Mouse (Mus musculus) left cerebral cortex, adult 9 months (tissue): Measurements from ENCODE around the gene Galnt16.

ENCODE experiments used
- DNase-seq, 2 experiments: peaks; one replicate each; pipeline ENCODE4 v3.0.0; 2022; ENCODE audit warnings: low spot score in 2 of 2

Gene Galnt16

DNA sequence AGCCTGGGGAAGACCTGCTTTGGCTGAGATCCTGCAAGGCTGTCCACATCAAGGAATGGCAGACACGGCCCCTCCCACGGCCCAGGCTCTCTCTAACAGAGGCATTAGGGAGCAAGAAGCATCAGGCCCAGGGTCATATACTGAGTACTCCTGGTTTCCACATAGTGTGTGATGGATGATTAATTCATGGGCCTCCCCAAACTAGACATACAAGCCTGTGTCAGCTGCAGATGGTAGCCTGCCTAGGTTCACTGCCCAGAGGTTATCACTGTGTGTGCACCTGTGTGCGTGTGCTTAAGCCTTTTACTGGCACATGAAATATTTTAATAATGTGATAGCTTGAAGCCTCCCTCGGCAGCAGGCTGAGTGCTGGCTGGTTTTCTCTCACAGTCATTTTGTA, 77.9 kb downstream of the Galnt16 start:
- no peak for DNase-seq

GRCm38 (mm10) chr12:80598236-80598635, 80.2 kb downstream of the Galnt16 start:
- no peak for DNase-seq

- DNase-seq: peak in 1 of 2 experiments; percentile 50
These were observed 80.7 kb downstream of the Galnt16 start for GRCm38 (mm10) chr12:80598756-80599155.

GRCm38 (mm10) chr12:80601597-80602269, 83.7 kb downstream of the Galnt16 start:
- DNase-seq: no peak

DNA sequence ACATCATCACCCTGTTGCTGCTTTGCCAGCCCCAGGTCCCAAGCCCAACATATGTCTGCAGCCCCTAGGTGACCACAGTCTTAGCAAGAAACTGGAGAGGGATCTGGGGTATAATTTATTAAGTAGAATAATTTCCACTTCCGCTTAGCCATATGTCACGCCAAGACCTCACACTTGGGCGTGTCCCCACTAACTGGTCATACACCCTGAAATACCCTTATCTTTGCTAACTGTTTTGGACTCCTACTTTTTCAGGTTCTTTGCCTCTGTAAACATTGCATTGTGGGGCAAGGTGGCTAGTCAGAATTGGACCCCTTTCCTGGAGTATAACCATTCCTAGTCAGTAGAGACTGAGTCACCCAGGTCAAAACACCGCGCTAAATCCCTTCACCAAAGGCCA, 84.4 kb downstream of the Galnt16 start:
- DNase-seq: no peak

DNA sequence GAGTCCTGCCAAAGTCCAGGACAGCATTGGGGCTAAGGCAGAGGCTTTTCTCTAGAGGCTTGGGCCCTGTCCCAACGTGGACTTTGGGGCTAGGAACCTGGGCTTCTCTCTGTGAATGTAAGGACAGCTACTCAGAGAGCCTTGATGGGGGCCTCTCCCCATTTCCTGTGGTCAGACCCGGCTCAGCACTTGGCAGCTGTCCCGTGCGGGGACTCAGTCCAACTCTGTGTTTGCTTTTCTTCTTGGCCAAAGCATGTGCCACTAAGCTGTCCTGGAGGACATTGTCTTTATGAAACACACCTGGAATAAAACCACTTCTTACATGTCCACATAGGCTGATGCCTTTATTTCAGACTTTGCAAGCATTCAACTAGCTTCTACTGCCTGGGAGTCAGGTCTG, 85.5 kb downstream of the Galnt16 start:
- no peak for DNase-seq

GRCm38 (mm10) chr12:80604218-80604617, 86.1 kb downstream of the Galnt16 start:
- DNase-seq: peak in 1 of 2 experiments; percentile 32

- no peak for DNase-seq
These were observed 90.5 kb downstream of the Galnt16 start for GRCm38 (mm10) chr12:80608576-80608975.

DNA sequence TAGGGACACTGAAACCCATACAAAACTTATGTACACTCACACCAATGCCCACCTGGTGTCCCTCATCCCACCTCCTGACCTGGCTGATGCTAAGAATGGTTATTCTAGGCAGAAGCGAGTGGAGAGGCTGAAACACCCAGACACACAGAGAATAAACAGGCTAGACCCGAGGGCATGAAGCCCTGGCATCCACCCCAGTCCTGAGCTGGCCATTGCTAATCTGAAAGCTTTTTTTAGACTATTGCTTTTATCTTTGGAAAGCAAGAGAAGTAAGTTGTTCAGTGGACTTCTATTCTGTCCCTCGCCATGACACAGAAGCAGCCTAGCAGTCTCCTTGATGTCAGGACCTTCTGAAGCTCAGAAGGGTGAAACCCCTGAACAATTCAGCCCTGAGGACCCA, 91.9 kb downstream of the Galnt16 start:
- no peak for DNase-seq

DNA sequence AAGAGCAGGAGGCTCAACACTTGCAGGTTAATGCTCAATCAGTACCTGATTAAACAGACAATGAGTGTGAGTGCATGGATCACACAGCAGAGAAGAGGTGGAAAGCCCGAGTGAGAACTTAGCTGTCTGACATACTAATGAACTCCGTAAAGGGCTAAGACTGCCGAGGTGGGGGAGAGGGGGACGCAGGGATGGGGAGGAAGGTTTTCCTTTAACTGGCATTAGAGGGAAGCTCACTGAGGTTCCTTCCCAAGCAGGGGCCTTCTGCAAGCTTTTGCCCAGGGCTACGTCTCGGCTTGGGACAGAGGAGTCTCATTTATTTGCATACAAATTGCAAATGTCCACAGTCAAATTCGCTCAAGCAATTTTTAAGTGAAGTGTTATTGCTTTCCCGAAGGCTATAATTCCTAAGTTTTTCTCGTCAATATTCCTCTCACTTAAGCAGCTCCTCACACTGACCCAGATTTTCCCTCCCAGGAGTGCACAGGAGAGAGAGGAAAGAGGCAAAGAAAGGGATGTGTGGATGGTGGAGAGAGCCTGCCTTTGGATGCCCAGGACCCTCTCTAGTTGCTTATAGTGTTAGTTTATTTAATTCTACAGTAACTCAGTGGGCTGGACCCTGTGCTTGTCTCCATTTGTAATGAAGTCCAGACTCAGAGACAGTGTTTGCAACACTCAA, 94.2 kb downstream of the Galnt16 start:
- DNase-seq: no peak

GRCm38 (mm10) chr12:80615371-80616257, 97.5 kb downstream of the Galnt16 start:
- DNase-seq: no peak

DNA sequence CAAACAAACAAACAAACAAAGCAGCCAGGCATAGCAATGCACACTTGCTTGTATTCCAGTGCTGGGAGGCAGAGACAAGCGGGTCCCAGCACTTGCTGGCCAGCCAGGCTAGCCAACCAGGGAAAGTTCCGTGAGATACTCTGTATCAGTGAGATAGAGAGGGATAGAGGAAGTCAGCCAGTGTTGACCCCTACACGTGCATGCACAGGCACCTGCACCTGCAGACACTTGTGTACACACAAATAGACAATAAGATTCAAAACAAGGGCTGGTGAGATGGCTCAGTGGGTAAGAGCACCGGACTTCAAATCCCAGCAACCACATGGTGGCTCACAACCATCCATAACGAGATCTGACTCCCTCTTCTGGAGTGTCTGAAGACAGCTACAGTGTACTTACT, 102.4 kb downstream of the Galnt16 start:
- DNase-seq: no peak

- no peak for DNase-seq
These were observed 113.7 kb downstream of the Galnt16 start for GRCm38 (mm10) chr12:80631790-80632189.

DNA sequence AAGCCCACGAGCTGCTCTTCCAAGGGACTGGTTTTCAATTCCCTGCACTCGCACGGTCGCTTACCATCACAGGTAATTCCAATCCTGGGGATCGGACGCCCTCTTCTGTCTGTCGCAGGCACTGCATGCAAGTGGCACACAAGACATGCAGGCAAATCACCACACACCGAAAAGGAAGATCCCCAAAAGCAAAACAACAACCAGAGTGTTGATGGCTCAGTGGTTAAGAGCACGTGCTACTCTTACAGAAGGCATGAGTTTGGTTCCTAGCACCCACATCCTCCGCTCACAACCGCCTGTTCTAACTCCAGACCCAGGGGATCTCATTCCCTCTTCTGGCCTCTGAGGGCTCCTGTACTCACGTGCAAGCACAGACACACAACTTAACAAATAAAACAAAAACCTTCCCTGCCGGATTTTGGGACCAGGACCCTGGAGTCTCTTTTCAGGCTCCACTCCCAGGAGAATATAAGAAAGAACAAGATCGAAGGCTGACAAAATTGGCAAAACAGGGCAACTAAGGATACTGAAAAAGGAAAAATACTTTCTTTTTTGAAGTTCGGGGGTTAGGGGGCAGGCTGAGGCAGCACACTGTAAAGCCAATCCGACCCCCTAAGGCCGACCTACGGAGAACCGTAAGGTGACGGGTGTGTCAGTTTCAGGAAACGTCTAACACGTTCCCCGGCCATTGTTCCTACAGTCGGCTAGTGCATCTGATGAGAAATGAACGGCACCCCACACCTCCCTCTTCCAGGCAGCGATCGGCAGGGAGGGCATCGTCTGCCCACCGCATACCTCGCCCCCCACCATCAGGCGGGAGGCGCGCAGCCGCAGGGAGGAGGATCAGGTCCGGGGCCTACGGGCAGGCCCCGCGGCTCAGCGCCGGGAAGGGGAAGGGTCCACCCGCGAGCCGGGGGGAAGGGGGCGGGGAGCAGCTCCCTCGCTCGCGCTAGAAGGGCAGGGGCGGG, 124.9 kb downstream of the Galnt16 start:
- peak in 1 of 2 experiments; percentile 26 for DNase-seq

DNA sequence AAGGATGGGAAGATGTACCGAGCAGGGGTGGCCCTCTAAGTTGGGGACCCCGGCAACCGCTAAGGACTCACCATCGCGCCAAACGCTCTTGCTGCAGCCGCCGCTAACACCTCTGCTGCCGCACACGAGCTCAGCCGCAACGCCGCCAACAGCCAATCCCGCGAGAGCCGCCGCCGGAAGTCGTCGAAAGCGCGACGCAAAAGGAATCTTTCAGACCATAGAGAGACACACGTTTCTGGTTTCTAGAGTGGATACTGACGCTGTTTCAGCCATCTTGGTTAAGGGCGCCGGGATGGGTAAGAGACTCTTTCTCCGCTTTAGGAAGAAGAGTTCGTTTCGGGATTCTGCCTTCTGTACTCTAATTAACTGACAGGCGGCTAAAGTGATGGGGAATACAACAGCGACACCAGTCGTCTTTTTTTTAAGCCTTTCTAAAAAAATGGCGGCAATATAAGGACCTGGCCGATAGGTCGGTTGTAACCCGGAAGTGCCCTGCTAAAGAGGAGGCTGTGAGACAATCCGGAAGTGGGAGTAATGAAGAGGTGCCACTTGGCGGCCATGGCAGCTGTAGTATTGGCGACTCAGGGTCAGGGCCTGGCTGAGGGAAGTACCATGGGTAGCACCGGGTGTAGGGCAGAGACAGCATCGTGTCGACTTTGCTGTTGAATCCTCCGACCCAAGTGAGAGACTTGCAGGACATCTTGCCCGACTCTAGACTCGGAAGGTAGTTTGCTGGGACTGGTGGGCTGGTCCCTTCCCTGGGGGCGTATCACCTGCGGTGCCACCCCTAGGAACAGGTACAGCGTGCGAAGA, 125.8 kb downstream of the Galnt16 start, which contains the start of the genes Slc39a9 and Erh:
Slc39a9 (plus strand) TSS at position 191 of the 813 bp plus-strand sequence.
Erh (minus strand) TSS at position 649 of the 813 bp plus-strand sequence.
- DNase-seq: peak; percentile 90 to 94

DNA sequence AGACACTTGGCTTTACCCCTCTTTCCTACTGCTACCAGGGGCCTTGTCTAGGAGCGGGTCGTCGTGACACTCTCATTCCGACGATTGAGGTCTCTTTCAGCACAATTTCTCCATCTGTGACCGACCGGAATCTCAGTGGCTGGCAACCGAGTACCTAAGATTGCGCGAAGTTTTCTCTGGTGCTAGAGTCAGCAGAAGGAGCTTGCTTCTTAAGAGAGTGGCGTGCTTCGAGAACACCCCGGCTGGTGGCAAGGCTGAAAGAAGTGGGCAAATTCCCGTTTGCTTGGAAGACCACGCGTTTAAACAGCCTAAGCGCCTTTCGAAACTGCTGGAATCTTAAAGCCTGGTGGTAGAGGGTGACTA, 126.4 kb downstream of the Galnt16 start:
- DNase-seq: peak in 1 of 2 experiments; percentile 7

GRCm38 (mm10) chr12:80646377-80646776, 128.3 kb downstream of the Galnt16 start:
- no peak for DNase-seq

DNA sequence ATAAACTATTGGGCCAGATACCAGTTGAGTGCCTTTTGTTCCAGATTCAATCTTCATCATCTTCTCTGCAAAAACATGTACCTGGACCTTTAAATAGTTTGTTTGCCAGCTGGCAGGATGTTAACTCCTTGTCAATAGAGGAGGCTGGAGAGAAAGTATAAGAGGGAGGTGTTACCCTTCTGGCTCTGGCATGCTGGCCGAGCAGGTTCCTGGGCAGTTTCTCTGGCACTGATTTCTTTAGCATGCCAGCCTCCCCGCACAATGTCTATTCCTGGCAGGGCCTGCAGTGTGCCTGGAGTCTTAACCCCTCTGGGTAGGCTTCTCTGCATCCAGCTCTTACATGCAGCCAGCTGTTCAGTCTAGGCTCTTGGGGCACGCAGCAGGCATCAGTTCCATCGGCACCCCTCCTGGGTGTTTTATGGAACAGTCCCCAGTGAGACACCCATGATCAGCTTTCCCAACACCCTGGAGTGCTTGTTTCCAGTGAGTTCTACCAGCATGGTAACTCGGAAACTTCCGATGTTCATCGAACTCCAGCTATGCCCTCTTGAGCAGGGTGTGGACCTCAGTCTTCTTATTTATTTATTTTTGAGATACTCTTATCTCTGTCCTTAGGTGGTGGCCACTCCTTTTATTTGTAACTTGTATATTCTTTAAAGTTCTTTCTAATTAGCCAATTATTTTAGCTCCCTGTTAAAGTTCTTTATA, 136.0 kb downstream of the Galnt16 start:
- no peak for DNase-seq

DNA sequence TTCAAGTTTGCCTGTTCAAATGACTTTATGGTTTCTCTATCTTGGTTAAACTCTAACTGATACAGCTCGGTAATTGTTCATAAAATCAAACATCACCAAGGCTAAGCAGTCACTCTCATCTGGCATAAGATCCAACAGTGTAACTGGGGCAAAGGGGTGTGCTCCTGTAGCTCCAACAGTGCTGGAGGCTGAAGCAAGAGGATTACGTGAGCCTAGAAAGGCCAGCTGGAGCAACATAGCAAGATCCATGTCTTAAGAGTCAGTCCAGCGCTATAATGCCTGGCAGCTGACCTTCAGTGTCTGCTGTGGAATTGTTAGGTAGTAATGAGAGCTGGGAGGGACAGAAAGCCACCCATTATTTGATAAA, 136.6 kb downstream of the Galnt16 start:
- no peak for DNase-seq

DNA sequence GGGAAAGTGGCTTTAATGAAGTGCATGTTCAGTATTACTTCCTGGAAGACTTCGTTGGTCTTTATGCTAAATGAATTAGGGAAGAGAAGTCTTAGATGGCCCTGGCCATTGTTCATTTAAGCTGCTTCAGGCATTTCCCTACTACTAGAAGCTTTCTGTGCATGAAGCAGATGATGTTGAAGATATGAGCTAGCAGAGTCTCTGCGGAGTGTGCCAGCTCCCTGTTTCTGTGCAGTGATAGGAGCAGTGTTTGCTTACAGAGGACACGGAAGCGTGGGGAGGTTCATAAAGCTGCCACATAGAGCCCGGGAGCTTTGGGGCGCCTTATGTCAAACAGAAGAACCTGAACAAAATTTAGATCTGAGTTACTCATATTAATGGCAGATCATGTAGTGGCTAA, 140.6 kb downstream of the Galnt16 start:
- no peak for DNase-seq
